Mouse (Mus musculus) ES-E14 (cell line): Measurements from ENCODE around the gene Lpar6. TPM values are rescaled to one million over a fixed set of nuclear protein-coding genes. Genes with fewer than 3 reads are reported as not detected.
A peak's percentile ranks its signal among the peaks of the same experiment; 100 is the strongest.

Source experiments
- DNase-seq: peaks from one replicate; pipeline ENCODE4 v3.0.0-alpha.2; 2013; ENCODE audit warnings: low read depth, low spot score
- H3K27ac ChIP-seq: 2 replicates; pipeline ENCODE4 v1.5.1; 2012; ENCODE audit warnings: low read depth, mild to moderate bottlenecking, low read length, moderate library complexity, mixed read lengths; ENCODE audit not compliant: poor library complexity, insufficient read depth, severe bottlenecking
- H3K36me3 ChIP-seq: 2 replicates; pipeline ENCODE4 v1.6.1; 2012; ENCODE audit warnings: mild to moderate bottlenecking, low read length, moderate library complexity, mixed read lengths; ENCODE audit not compliant: control insufficient read depth, poor library complexity, insufficient read depth, severe bottlenecking
- H3K4me1 ChIP-seq, 2 experiments: fragments of 150-350 bp in 1 of 2; sonication (generic) in 1 of 2; 2 replicates each; pipeline ENCODE4 v1.6.1; 2012; ENCODE audit warnings: low read length in 2 of 2, mild to moderate bottlenecking in 1 of 2, mixed read lengths in 1 of 2; ENCODE audit not compliant: control insufficient read depth in 2 of 2, insufficient read depth in 2 of 2, poor library complexity in 1 of 2
- H3K4me3 ChIP-seq, 2 experiments: fragments of 150-350 bp in 1 of 2; sonication (generic) in 1 of 2; 2 replicates each; pipeline ENCODE4 v1.5.1; 2012; ENCODE audit warnings: low read length in 2 of 2, low read depth in 1 of 2, mild to moderate bottlenecking in 1 of 2, mixed read lengths in 1 of 2; ENCODE audit not compliant: insufficient read depth in 1 of 2, poor library complexity in 1 of 2, severe bottlenecking in 1 of 2
- H3K9ac ChIP-seq: 2 replicates; pipeline ENCODE4 v1.6.1; 2012; ENCODE audit warnings: low read depth, mild to moderate bottlenecking, low read length, mixed read lengths; ENCODE audit not compliant: poor library complexity, insufficient read depth, severe bottlenecking
- H3K9me3 ChIP-seq: fragments of 150-350 bp; sonication (generic); 2 replicates; pipeline ENCODE4 v1.6.1; 2012; ENCODE audit warnings: low read depth, mild to moderate bottlenecking, low read length; ENCODE audit not compliant: control insufficient read depth, insufficient read depth
- CHD2 ChIP-seq: IDR thresholded peaks from 2 replicates; pipeline ENCODE4 v1.6.1; 2014; ENCODE audit warnings: mild to moderate bottlenecking, low read depth, low read length, inconsistent platforms
- HCFC1 ChIP-seq: IDR thresholded peaks from 2 replicates; pipeline ENCODE4 v1.6.1; 2012; ENCODE audit warnings: low read length, inconsistent platforms, borderline replicate concordance; ENCODE audit not compliant: insufficient read depth
- MAFK ChIP-seq: IDR thresholded peaks from 2 replicates; pipeline ENCODE4 v1.6.1; 2014; ENCODE audit warnings: mild to moderate bottlenecking, low read depth, low read length, inconsistent platforms; ENCODE audit not compliant: insufficient read depth
- ZC3H11A ChIP-seq: IDR thresholded peaks from 2 replicates; pipeline ENCODE4 v1.6.1; 2012; ENCODE audit warnings: low read depth, mild to moderate bottlenecking, inconsistent platforms, low read length, borderline replicate concordance
- ZNF384 ChIP-seq: IDR thresholded peaks from 2 replicates; pipeline ENCODE4 v1.6.1; 2012; ENCODE audit warnings: low read depth, low read length, inconsistent platforms
- in situ Hi-C, 2 experiments: fragments of 600-800 bp; cut with MboI; formaldehyde crosslinking; loops; one replicate each; pipeline ENCODE4 v1.15.1; 2025; ENCODE audit warnings: low sequenced_read_pairs in 2 of 2, inconsistent platforms in 1 of 2; ENCODE audit not compliant: unreplicated experiment in 2 of 2
- total RNA-seq: library from RNA; depleted of rRNA; stranded (reverse); fragments of 300-350 nt; gene quantifications from 2 replicates; pipeline ENCODE4 v1.2.3, GENCODE M21; 2012

Lpar6 gene
- total RNA-seq, 1 experiment: 6.2 TPM

DNA sequence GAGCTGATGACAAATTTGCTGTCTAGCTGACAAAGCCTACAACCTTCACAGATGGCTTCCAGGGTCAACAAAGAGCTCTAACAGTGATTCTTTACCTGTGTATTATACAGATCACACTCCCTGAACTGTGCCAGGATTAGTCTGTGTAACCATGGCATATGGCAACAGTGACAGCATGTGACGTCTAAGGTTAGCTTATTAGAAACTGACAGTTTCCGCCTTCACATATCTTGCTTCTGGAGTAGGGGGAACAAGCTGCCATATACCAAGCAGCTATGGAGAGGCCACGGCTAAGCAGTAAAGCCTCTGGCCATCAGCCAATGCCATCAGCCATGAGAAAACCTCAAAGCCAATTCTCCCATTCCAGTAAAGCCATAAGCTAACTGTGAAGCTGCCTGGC, 11.3 kb upstream of the Lpar6 start:
- H3K4me1 ChIP-seq: 0 out of 4 replicates have a peak, but pooled peaks cover 0 to 2% of the 10 kb centered on the region in 2 experiments
- no peak overlapping the region for H3K27ac ChIP-seq
- no peak overlapping the region for H3K9ac ChIP-seq
- in situ Hi-C loops: no loop called here
- DNase-seq: no peak
- no peak overlapping the region for H3K4me3 ChIP-seq
- H3K9me3 ChIP-seq: no peaks in the 10 kb centered on the region
- H3K36me3 ChIP-seq: no peaks in the 10 kb centered on the region
- no peak for TF ChIP-seq ZC3H11A
- TF ChIP-seq ZNF384: no peak
- no peak for TF ChIP-seq MAFK
- no peak for TF ChIP-seq HCFC1
- TF ChIP-seq CHD2: no peak

DNA sequence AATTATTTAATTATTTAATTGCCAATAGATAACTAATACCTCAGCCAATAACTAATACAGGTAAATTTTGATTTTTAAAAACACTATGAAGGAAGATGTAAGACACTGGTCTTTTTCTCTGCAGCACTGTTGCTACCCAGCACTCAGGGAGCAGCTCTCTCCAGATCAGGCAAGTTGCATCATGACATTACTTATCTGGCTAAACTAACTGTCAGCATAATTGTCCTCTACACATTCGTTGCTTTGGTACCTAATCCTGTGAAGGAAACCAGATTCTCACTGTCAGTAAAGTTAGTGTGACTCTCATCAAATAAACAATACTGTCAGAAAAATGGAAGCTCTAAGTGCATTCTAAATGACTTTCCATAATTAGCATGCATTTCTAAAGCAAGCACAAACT, 10.8 kb upstream of the Lpar6 start:
- H3K36me3 ChIP-seq: no peaks in the 10 kb centered on the region
- in situ Hi-C loops: no loop called here
- peaks cover 2% of the 10 kb centered on the region in 2 experiments; a peak in 2 of 4 replicates for H3K4me1 ChIP-seq
- no peak overlapping the region for H3K27ac ChIP-seq
- DNase-seq: no peak
- no peaks in the 10 kb centered on the region for H3K9me3 ChIP-seq
- no peak overlapping the region for H3K9ac ChIP-seq
- no peak for TF ChIP-seq HCFC1
- no peak overlapping the region for H3K4me3 ChIP-seq

DNA sequence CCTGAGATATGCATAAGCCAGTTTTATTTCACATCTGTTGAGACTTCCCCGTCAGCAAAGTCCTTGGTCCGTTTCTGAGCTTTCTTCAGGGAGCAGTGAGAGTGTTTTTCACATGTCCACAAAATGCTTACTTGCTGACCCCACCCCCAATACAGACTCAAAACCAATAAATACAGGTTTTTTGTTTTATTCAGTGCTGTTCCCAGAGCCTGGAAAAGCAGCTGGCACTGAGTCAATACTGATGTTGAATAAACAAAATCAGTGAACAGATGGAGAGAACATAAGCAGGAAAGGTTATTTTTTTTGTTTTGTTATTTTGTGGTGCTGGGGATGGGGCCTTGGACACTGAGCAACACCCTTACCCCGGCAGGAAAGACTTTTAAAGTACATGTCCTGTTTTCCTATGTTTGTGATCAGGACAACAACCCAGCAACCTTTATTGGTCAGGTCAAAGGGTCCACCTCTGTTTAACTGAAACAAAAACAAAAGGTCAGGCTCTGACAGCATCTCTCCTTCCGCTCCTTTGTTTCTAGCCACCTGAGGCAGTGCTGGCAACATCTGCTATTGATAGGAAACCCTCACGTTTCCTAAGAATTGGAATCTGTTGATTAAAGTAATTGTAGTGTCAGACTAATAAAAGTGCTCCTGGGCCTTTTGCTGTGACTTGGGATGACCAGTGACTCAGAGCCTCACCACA, 6.3 kb upstream of the Lpar6 start:
- no peak overlapping the region for H3K9ac ChIP-seq
- no peaks in the 10 kb centered on the region for H3K9me3 ChIP-seq
- peak overlapping the region; percentile 53; the same call in 1 of the 2 replicates for H3K27ac ChIP-seq
- TF ChIP-seq CHD2: no peak
- no peak for DNase-seq
- H3K4me1 ChIP-seq: peaks cover 10 to 11% of the 10 kb centered on the region in 2 experiments; a peak in 3 of 4 replicates
- no peak overlapping the region for H3K4me3 ChIP-seq
- no peaks in the 10 kb centered on the region for H3K36me3 ChIP-seq
- in situ Hi-C loops: no loop called here

DNA sequence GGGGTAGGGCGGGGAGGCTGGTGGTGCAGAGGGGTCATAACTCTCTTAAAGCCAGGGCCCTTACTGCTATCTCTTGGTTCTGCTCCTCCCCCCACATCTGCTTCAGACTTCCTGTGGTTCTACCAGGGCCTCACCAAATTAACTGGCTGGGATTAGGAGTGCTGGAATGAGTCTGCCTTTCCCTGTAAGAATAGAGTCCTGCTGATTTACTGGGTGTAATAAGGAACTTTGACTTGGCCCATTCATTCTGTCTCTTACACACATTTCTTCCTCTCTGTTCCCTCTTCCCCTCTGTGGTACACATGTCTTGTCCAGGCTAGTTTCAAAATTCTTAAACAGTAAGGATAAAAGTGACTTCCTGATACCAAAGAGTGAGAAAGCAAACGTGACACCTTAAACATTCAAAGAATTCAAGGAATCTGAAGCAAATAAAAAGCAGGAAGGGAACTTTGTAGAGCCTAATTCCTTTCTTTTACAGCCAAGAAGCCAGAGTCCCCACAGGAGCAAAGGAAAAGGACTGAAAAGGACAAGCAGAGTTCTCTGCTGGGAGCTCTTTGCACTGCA, 3.1 kb upstream of the Lpar6 start:
- peak; percentile 43 for DNase-seq
- no peaks in the 10 kb centered on the region for H3K9me3 ChIP-seq
- peak overlapping the region; percentile 87 for H3K27ac ChIP-seq
- in situ Hi-C loops: no loop called here
- no peak overlapping the region for H3K9ac ChIP-seq
- no peak for TF ChIP-seq HCFC1
- TF ChIP-seq ZC3H11A: no peak
- no peak; the same call in 1 of the 2 replicates for TF ChIP-seq CHD2
- TF ChIP-seq ZNF384: no peak
- TF ChIP-seq MAFK: no peak
- no peak overlapping the region for H3K4me3 ChIP-seq
- H3K36me3 ChIP-seq: no peaks in the 10 kb centered on the region
- H3K4me1 ChIP-seq: peaks cover 10 to 11% of the 10 kb centered on the region in 2 experiments; a peak in 3 of 4 replicates
